Mouse (Mus musculus): ENCODE measurements around the gene Fbp1.
"Not testable (repeated sequence)": the region's sequence is repeated elsewhere in the genome, so short reads cannot be mapped to it uniquely, and the experiment has no call there.

Gene Fbp1

DNA sequence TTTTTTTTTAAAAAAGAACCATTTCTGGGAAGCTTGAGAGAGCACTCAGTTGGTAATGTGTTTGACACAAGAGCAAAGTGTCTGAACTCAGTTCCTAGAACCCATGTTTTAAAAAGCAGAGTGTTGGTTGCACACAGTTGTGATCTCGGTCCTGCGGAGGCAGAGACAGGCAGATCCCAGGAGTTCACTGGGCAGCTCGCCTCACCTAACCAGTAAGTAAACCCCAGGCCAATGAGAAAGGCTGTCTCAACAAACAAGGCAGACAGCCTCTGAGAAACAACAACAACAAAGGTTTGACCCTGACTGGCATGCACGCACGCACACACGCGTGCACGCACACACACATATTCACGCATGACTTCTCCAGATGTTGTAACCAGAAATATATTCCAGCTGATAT is 4.2 kb downstream of the Fbp1 start:
- DNase-seq: no peak

DNA sequence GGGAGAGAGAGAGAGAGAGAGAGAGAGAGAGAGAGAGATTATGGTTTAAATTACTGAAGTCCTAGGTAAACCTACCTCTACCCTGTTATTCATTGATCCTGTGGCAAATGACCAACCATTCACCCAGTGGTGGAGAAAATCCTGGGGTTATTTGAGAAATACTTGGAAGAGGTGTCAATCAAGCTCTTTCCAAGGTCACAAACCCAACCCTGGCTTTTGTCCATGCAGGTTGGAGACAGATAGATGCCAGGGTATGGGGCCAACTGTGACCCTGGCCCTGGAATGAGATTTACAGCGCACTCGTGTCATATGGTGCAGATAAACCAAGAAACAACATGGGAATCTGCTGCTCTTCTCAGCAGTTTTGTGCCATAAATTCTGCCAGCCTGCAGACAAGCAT is 4.6 kb downstream of the Fbp1 start:
- no peak for DNase-seq

DNA sequence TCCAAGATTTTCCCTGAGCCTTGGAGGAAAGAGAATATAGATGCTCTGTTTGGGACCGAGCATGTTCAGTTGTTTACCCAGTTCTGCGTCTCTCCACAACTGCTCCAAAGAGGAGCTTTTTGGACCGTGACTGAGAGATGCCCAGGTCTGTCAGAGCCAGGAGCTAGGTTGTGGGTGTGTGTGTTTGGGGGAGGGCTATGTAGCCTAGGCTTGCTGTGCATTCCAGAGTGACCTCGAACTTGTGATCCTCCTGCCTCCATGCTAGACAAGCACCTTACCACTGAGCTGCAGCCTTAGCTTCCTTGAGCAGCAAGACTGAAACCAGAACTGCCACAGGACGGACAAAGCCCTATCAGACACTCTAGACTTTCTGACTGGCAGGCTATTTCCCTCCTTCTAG is 5.2 kb downstream of the Fbp1 start:
- DNase-seq: no peak

DNA sequence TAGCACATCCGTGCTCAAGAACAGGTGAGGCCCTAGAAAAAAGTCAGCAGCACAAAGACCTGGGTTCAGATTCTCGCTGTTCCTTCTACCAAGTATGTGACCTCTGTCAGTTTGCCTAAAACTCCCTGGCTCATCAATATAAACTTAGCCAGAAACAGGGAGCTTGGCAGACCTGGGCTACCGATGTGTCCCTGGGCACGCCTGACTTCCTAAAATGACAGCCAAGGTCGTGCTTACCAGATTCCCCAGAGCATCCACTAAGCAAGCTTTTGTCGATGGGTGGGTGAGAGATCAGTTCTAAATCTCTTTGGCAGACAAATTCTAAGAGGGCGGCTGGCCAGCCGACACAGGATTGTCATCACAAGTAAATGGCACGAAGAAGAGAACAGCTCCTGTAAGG is 6.7 kb downstream of the Fbp1 start:
- DNase-seq: no peak

DNA sequence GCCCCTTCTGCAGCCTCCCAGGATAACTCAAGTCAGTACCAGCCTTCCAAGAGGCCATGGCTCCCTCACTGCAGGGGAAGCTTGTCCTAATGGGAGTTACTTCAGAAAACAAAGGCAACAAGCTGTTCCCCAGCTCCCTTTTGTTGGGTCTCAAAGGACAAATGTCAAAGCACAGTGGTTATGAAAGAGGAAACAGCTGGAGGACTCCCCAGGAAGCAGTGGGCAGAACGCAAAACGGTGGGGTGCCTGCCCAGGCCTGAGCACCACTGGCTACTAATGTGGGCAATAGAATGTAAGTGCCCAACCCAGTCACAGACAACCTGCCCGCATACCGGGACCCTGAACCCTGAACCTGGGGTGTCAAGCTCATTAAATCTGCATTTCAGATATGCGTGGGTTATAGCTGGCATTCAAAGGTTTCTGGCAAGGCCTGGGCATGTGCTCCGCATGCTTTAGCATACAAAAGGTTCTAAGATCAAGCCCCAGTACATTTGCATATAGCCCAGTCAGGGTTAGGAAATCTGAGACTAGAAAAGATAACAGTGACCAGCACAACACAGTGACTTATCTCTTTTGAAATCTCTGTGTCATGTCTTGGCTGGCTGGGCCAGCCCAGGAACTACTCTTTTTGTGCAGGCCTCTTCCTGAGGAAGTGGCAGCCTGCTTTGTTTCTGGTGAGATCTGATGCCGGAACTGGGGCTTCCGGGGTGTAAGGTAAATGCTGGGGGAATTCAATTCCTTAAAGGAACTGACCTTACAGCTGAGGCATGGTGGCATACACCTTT is 8.1 kb downstream of the Fbp1 start:
- no peak for DNase-seq

DNA sequence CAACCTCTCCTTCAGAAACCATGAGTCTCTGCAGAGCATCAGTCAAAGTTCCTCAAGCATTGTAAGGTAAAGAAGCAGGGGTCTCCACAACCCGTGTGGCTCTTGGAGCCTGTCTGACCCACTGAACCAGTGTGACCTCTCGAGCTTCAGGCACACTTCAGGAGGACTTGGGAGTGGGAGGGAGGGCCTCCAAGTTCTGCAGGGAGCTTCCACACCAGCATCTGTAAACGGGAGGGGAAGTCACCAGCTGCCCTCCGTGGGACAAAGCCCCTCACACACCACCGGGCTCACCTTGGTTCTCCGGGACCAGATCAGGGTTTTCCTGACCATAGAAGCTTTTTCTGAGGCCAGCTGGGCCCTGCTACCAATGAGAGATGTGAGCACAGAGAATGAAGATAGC is 8.7 kb downstream of the Fbp1 start:
- DNase-seq: no peak

DNA sequence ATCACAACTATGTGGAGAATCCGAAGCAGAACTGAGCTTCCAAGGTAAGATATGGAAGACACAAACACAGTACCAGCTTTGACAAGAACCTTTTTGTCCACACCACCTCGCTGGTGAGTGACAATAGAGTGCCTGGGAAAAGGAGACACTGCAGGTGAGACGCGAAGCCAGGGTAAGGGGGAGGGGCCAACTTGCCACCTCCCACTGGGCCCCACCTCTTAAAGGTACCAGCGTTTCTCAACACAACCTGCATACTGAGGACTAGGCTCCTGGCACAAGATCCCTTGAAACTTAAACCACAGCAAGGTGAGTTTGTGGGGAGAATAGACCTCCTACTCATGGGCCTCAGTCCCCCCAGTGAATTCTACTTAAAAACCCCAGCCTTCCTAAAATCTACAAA is 10.8 kb downstream of the Fbp1 start:
- no peak for DNase-seq

DNA sequence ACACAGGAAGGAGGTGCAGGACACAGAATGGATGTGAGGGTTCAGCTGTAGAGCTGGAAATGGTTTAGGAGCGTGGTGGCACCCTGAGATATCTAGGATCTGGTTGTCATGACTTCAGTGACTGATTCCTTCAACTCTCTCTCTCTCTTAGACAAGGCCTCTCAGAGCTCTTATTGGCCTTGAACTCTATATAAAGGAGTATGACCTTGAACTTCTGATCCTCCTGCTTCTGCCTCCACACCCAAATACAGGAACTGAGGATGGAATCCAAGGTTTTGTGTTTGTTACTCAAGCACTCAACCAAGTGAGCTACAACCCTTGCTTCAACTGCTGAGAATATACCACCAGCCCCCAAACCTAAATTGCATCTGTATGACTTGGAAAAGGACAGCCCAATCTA is 12.0 kb downstream of the Fbp1 start:
- DNase-seq: no peak

DNA sequence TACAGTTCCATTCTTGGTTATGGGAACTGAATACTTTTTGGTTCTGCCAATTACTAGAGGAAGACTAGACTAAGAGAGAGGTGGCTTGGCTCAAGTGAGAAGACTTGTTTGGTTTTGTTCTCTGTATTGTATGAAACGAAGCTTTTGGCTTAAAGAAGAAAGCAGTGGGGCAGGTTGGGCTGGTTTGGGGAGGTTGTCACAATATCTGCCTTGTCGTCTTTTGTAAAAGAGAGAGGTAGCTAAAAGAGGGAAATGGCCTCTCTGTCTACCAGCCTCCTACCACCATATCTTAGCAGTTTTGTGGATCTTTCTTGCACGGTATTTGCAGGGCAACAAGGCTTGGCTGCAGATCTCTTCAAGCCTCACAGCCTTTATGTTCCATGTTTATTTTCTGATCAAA is 15.8 kb downstream of the Fbp1 start:
- DNase-seq: no peak

DNA sequence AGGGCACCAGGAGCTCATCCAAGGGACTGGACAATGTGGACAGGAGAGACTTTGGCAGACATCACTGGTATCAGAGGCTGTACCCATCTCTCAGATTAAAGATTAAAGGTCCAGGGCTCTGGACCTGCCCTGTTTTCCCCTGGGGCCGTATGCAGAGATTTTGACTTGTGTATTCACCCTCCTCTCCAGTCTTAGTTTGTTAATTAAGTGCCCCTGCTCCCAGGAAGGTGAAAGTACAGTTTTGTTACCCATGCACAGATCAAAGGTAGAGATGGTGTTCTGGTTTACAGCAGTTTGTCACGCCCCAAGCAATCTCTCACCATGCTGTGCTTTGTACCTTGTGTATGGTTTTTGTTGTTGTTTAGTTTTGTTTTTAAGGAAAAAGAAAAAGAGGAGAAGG is 17.5 kb downstream of the Fbp1 start:
- no peak for DNase-seq

DNA sequence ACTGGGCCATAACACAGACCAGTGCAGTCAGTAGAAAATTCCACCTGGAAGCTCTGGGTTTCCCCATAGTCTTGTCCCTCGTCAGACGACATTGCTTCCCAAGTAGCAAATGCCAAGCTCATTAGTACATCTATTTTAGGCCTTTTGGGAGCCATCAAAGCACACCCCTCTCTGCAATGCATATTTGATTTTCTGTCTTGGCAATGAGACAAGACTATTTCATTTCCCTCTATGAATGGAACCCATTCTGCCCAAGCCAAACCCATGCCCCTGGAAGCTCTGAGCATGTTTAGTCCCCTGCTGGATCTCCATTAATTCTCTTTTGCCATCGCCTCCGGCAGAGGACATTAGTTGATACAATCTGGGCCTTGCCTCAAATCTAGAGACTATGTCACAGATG is 21.3 kb downstream of the Fbp1 start:
- no peak for DNase-seq

DNA sequence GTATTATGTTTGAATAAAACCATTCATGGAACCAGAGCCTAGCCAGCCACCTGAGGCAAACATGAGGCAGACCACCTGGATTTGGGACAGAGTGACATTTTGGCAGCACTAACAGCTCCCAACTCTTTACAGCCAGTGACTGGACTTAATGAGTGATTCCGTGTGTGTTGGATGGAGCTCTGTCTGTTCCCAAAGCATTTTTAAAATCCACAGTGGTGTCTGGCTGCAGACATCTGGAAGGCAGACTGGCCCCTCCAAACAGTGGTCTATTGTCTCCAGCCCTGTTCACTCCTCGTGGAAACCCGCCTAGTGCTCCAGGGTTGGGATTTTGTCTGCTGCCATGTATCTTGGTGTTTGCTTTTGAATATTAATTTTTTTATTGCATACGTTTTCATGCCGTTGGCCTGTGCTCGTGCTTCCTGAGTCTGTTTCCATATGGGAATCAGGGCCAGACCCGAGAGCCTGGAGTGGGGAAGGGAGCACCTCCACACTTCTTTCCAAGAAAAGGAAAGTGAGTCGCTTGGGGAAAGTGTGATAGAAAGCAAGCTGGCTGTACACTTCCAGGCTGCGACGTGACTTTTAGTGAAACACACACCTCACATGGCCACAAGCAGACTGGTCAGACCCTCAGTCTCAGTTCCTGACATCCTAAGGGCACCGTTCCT is 22.3 kb downstream of the Fbp1 start:
- DNase-seq: no peak

DNA sequence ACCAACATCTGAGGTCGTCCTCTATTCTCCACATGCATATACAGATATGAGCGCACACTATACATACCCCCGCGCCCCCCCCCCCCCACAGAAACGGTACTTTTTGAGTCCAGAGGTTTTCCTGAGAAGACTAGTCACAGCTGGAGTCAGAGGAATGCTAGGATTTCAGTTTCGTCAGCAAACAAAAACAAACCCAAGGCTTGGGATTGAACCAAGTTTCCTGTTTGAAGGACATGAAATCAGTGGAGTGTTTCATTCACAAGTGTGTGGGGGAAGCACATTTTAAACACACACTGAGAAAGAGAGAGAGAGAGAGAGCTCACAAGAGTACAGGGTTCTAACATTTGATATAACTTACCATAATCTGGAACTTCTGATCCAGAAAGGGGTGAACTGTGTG is 24.3 kb downstream of the Fbp1 start:
- no peak for DNase-seq

DNA sequence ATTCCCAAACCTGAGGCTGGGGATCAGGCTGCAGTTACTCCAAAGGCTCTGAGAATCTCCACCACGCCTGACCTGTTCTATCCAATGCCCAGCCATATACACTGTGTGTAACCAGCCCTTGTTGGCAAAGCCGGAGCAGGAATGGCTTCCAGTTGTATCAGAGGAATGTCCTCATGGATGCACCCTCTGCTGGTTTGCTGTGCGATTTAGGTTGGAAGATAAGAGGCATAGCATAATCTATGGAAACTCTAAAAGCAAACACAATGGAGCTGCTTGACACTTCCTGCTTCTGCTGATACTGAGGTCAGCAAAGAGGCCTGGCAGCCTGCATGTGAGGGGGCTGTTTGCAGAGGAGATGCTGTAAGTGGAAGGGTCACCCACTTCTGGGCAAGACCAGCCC is 25.2 kb downstream of the Fbp1 start:
- DNase-seq: no peak

DNA sequence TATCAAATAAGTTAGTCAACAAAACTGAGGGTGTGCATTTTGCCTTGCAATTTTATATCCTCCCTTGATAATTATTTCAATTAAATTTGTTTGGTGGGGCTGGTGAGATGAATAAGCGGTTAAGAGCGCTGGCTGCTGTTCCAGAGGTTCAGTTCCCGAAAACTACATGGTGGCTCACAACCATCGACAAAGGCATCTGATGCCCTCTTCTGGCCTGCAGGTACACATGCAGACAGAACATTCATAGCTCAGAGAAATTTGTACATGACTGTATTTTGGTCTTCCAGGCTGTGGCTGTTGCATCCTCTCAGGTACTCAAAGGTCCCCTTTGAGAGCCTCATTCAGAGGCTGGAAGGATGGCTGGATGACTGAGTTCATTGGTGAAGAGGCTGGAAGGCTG is 28.0 kb downstream of the Fbp1 start:
- DNase-seq: no peak

DNA sequence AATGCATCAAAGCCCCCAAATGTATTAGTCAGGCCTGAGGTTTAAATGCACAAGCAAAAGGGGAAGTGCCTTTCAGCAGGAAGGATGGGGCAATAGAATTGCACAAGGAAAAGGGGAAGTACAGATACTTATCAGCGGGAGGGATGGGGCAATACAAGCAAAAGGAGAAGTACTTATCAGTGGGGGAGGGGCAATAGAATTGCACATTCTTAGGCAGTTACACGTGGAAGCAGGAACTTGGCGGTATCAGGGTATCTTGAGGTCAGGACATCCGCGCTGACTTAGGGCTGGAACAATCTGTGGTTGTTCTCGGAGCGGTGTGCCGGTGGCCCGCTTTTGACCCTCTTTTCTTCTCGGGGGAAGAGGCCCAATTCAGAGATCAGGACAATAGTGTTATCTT is 28.8 kb downstream of the Fbp1 start:
- not testable (repeated sequence) for DNase-seq

DNA sequence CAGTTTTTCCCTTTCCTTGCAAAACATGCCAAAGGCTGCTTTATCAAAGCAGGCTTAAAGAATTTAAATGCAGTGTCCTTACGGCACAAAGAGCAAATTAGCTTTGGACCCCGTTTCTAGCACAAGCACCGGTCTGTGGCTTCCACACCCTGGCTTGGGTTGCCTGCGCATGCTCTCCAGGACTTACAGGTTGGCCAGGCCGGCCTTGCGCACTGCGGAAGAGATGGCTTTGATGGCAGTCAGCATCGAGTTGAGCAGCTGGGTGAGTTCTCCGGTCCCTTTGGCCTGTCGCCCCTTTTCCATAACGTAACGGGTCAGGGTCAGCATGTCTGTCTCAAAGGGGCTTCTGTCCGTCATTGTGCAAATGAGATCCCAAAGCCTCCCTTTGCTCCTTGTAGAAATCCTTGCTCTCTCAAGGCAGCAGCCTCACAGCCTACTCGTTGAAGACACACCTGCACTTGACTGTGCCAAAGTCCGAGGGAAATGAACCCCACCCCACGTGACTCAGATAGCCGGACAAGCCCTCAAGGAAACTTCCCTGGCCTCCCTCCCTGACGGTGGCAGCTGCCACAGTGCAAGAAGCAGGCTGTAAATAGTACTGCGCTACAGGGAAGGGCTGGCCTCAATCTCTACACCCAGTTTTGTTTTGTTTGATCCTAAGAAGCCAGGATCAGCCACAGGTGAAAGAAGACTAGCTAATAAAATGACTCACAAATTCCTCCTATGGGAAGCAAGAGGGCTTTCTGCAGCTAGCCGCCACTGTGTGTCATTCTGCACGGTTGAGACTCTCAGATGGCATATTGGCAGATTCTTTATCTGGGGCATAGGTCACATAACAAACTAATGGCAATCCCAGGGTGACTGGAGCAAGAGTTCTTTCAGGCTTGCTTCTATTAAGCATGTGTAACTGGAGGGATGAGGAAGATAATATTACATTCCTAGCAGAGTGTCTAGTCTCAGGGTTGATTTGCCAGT is 29.9 kb downstream of the Fbp1 start, which contains the start of gene Fbp2:
Gene Fbp2 (minus strand): TSS at position 482 of the 975 bp plus-strand sequence.
- no peak for DNase-seq

DNA sequence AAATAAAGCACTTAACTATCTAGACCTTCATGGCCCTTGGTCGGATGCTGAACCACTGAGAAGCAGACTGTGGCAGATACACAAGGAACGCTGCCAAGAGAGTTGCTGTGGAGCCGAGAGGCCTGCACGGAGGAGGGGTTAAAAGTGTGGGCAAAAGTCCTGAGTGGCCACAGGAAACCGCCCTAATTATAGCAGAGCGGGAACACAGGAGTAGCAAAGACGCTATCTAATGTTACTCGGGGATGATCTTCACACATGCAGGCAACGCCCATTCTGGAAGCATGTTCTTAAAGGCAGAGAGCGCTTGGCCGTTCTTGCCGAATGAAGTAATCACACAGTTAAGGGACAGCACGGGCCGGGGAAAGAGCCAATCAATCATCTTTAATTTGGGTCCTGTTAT is 31.2 kb downstream of the Fbp1 start:
- DNase-seq: no peak

DNA sequence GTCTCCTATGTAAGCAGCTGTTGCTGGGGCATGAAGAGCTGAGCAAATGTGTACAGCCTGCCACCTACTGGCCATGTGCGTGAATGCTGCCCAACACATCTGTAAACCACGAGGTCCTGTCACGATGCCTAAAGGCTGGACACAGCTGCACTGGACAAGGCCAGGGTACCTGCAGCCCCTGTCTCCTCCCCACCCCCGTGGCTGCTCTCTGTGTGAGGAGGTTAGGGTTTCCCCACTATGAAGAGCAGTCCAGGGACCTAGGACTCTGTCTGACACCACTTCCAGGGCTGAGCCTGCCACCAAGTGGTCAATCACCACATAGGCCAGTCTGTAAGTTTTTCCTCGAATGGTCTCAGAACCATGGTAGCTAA is 31.8 kb downstream of the Fbp1 start:
- DNase-seq: peak; percentile 69

DNA sequence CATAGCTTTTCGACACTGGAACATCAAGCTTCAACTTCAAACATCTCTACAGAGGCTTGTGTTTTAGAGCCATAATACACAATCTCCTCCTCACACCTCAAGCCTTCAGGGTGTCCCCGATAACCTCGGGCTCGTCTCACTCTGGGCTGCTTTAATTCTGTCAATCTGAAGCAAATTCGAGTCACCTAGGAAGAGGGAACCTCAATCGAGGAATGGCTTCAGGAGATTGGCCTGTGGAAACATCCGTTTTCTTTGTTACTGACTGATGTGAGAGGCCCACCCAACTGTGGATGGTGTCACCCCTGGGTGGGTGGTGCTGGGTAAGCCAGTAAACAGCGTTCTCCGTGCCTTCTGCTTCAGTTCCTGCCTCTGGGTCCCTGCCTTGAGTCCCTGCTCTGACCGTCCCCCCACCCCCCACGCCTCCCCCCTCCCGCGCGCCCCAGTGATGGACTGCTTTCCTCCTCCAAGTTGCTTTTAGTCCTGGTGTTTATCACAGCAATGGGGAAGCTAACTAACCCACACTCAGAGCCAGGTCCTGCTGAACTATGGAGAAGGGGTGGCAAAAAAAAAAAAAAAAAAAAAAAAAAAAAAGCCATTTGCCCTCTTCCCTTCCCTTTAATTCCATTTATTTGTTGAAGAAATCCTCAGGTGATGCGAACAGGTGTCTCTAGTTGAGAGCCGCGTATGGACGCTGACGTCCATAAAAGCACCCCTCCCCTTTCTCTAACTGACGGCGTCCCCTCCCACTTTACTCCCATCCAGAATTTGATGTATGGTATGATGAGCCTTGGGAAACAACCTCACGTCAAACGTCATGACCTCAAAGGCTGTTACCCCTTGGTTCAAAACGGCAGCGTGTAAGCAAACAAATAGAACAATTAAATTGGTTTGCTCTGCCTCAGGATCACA is 32.4 kb downstream of the Fbp1 start:
- DNase-seq: no peak

DNA sequence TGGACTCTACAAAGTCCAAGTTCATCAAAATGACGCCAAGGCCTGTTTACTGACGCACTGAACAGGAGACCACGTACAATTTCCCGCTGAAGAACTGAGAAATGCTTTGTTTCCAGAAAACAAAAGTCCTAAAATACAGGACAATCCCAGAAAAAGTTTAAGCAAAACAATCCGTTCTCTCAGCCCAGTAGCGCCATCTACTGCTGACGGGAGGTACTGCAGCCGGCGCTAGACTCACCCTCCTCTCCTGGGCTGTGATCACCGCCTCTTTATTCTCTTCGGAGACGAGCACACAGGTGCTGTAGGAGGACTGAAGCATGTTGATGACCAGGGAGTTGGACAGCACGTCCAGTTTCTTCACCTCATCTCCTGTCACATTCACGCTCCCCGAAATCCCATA is 33.4 kb downstream of the Fbp1 start:
- peak; percentile 91 for DNase-seq

DNA sequence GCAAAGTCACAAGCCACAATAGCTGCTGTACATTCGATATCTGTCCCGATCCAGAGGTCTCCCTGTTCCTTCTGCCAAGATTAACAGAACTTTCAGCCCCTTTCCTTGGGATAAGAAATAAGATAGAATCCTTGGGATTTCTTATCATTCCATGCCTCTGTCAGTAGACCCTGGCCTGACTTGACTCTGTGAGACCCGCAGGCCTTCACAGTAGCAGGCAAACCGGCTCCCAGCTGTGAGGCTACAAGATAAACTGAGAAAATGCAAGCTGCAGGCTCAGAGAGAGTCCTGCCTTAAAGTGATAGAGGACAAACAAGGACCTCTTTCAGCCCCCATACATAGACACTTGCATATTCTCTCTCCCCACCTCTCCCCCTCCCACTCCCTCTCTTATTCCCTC is 54.7 kb downstream of the Fbp1 start:
- no peak for DNase-seq

DNA sequence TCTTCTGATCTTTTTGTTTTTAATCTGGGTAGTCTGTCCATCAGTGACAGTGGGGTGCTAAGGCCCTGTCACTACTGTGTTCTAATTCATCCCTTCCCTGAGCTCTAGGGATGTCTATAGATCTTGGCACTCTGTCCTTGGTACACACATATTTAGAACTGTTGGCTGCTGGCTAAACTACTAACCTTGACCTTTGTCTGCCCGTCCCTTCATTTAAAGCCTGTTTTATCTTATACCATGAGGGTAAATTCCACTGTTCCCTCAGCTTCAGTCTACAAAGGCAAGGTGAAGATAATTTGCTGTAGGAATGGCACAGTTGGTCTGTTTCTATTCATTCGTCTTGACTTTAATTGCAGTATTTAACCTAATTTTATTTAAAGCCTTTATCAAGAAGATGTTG is 55.8 kb downstream of the Fbp1 start:
- DNase-seq: no peak
